ENCODE assay signal across 8 mouse cellular contexts in the genomic region with DNA sequence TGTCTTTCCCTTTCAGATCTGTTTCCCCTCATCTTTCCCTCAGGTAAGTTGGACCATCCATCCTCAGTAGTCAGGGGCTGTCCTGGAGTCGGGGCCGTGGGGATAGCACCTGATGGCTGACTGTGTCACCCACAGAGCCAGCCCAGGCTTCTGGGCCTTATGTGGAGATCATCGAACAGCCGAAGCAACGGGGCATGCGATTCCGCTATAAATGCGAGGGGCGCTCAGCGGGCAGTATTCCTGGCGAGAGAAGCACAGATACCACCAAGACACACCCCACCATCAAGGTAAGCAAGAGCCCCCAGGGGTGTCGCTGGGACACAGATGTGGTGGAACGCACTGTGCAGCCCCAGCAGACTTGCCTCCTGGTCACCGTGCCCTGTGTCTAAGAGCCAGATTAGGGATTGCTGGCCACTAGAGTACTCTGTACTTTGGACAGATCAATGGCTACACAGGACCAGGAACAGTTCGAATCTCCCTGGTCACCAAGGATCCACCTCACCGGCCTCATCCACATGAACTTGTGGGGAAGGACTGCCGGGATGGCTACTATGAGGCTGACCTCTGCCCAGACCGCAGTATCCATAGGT. TPM values are rescaled to one million over a fixed set of nuclear protein-coding genes. Genes with fewer than 3 reads are reported as not detected.
DNase-seq lines count a peak whose midpoint lies in the region; ATAC-seq and TF ChIP-seq lines count a peak whose summit lies in the region.

No protein-coding gene starts in this region.

- peaks cover 41% of the 10 kb centered on the region for H3K4me1 ChIP-seq in heart, embryonic 15.5 days (replicated peaks)
- no peaks in the 10 kb centered on the region; the same call in none of the 2 replicates for H3K4me1 ChIP-seq in bone marrow, adult 2 months (ENCODE audit: control insufficient read depth, insufficient read depth, low read length)
- peaks cover 21% of the 10 kb centered on the region for H3K4me1 ChIP-seq in hindbrain, embryonic 12.5 days
- H3K4me1 ChIP-seq in midbrain, embryonic 12.5 days, result peaks cover 16% of the 10 kb centered on the region

- no peak for DNase-seq in heart, adult 9 months (ENCODE audit: low spot score in 2 of 2)
- DNase-seq in thymus, postnatal 4 days, result no peak
- no peak for DNase-seq in layer of hippocampus, postnatal 14 days (ENCODE audit: low spot score in 2 of 2)
- no peak for DNase-seq in urinary bladder, postnatal 4 days (ENCODE audit: low spot score in 2 of 2)

- no peak for ATAC-seq in heart, embryonic 15.5 days (replicated peaks; ENCODE audit: insufficient number of reproducible peaks, insufficient read depth, low FRiP score, low read depth)
- ATAC-seq in hindbrain, embryonic 12.5 days (ENCODE audit: low FRiP score), result no peak
- no peak for ATAC-seq in midbrain, embryonic 12.5 days (ENCODE audit: low FRiP score, low read depth)

- H3K4me3 ChIP-seq in heart, embryonic 15.5 days, result peak overlapping the region; percentile 80
- peak overlapping the region; percentile 89 for H3K4me3 ChIP-seq in bone marrow, adult 2 months (replicated peaks; ENCODE audit: control insufficient read depth, low read depth, low read length)
- peak overlapping the region; percentile 77 for H3K4me3 ChIP-seq in hindbrain, embryonic 12.5 days
- peak overlapping the region; percentile 84 for H3K4me3 ChIP-seq in midbrain, embryonic 12.5 days

- no peaks in the 10 kb centered on the region for H3K9me3 ChIP-seq in heart, embryonic 15.5 days (replicated peaks)
- no peaks in the 10 kb centered on the region for H3K9me3 ChIP-seq in hindbrain, embryonic 12.5 days (replicated peaks)
- H3K9me3 ChIP-seq in midbrain, embryonic 12.5 days, result no peaks in the 10 kb centered on the region

- no peak overlapping the region for H3K27ac ChIP-seq in heart, embryonic 15.5 days
- H3K27ac ChIP-seq in bone marrow, adult 2 months (ENCODE audit: control insufficient read depth, insufficient read depth, low read depth, low read length, poor library complexity), result no peak overlapping the region
- H3K27ac ChIP-seq in hindbrain, embryonic 12.5 days, result peak overlapping the region; percentile 87; the same call in 1 of the 2 replicates
- H3K27ac ChIP-seq in midbrain, embryonic 12.5 days (replicated peaks), result peak overlapping the region; percentile 79

- WGBS in heart, embryonic 15.5 days, result 89% methylated on average over 18 of the region's 18 CpGs
- WGBS in bone marrow, adult 2 months, result 91% methylated on average over 18 of the region's 18 CpGs
- WGBS in hindbrain, embryonic 12.5 days, result 92% methylated on average over 18 of the region's 18 CpGs
- WGBS in midbrain, embryonic 12.5 days, result 92% methylated on average over 18 of the region's 18 CpGs

- no peaks in the 10 kb centered on the region for H3K27me3 ChIP-seq in heart, embryonic 15.5 days
- no peaks in the 10 kb centered on the region for H3K27me3 ChIP-seq in hindbrain, embryonic 12.5 days
- no peaks in the 10 kb centered on the region for H3K27me3 ChIP-seq in midbrain, embryonic 12.5 days

- TF ChIP-seq CTCF in bone marrow, adult 2 months (IDR thresholded peaks at IDR 0.05; ENCODE audit: control insufficient read depth, insufficient read depth, low read length), result no peak

- TF ChIP-seq POLR2A in bone marrow, adult 2 months (IDR thresholded peaks at IDR 0.05; ENCODE audit: borderline replicate concordance, control insufficient read depth, low read depth, low read length), result no peak

- H3K9ac ChIP-seq in heart, embryonic 15.5 days, result peak overlapping the region; percentile 89
- H3K9ac ChIP-seq in hindbrain, embryonic 12.5 days, result peak overlapping the region; percentile 82
- peak overlapping the region; percentile 84; the same call in 1 of the 2 replicates for H3K9ac ChIP-seq in midbrain, embryonic 12.5 days (replicated peaks)

- H3K4me2 ChIP-seq in heart, embryonic 15.5 days, result peak overlapping the region; percentile 84
- peak overlapping the region; percentile 84 for H3K4me2 ChIP-seq in hindbrain, embryonic 12.5 days (replicated peaks)
- H3K4me2 ChIP-seq in midbrain, embryonic 12.5 days (replicated peaks), result peak overlapping the region; percentile 72

- H3K36me3 ChIP-seq in heart, embryonic 15.5 days, result peaks cover 40% of the 10 kb centered on the region
- peaks cover 48% of the 10 kb centered on the region for H3K36me3 ChIP-seq in hindbrain, embryonic 12.5 days
- H3K36me3 ChIP-seq in midbrain, embryonic 12.5 days, result peaks cover 47% of the 10 kb centered on the region

RNA-seq across cellular contexts. Expression of a gene that starts 1.2 kb away (rescaled TPM):
- polyA plus RNA-seq in heart, embryonic 15.5 days (2015; fragmentation: Nextera tagmentation; extraction: Ambion mirVana), result 33.2 and 46.7 TPM in 2 replicates
- 17.3 and 36.3 TPM in 2 replicates for polyA plus RNA-seq in bone marrow, adult 2 months (2011; ENCODE audit: insufficient read depth, insufficient read length, low replicate concordance, missing spikeins)
- 38.4 and 41.5 TPM in 2 replicates for polyA plus RNA-seq in hindbrain, embryonic 12.5 days (2016; fragmentation: Nextera tagmentation; extraction: Ambion mirVana)
- 34.2 and 37.6 TPM in 2 replicates for polyA plus RNA-seq in midbrain, embryonic 12.5 days (2016; fragmentation: Nextera tagmentation; extraction: Ambion mirVana)
- total RNA-seq in layer of hippocampus, postnatal 14 days (2021), result 10 to 100 TPM; 21.0 to 26.7 TPM

RNA-seq across cellular contexts. Expression of a gene that starts 25.0 kb away (rescaled TPM):
- 20.6 and 33.5 TPM in 2 replicates for polyA plus RNA-seq in heart, embryonic 15.5 days (2015; fragmentation: Nextera tagmentation; extraction: Ambion mirVana)
- 72.2 and 101 TPM in 2 replicates for polyA plus RNA-seq in bone marrow, adult 2 months (2011; ENCODE audit: insufficient read depth, insufficient read length, low replicate concordance, missing spikeins)
- 22.4 and 25.4 TPM in 2 replicates for polyA plus RNA-seq in hindbrain, embryonic 12.5 days (2016; fragmentation: Nextera tagmentation; extraction: Ambion mirVana)
- 18.8 and 20.6 TPM in 2 replicates for polyA plus RNA-seq in midbrain, embryonic 12.5 days (2016; fragmentation: Nextera tagmentation; extraction: Ambion mirVana)
- total RNA-seq in layer of hippocampus, postnatal 14 days (2021), result 10 to 100 TPM; 22.8 to 26.1 TPM

RNA-seq across cellular contexts. Expression of a gene that starts 28.5 kb away (rescaled TPM):
- polyA plus RNA-seq in heart, embryonic 15.5 days (2015; fragmentation: Nextera tagmentation; extraction: Ambion mirVana), result 29.6 and 35.3 TPM in 2 replicates
- polyA plus RNA-seq in bone marrow, adult 2 months (2011; ENCODE audit: insufficient read depth, insufficient read length, low replicate concordance, missing spikeins), result 41.5 and 87.3 TPM in 2 replicates
- 73.2 and 76.5 TPM in 2 replicates for polyA plus RNA-seq in hindbrain, embryonic 12.5 days (2016; fragmentation: Nextera tagmentation; extraction: Ambion mirVana)
- 80.4 and 81.6 TPM in 2 replicates for polyA plus RNA-seq in midbrain, embryonic 12.5 days (2016; fragmentation: Nextera tagmentation; extraction: Ambion mirVana)
- 10 to 100 TPM; 83.3 to 83.5 TPM for total RNA-seq in layer of hippocampus, postnatal 14 days (2021)

RNA-seq across cellular contexts. Expression of a gene that starts 36.8 kb away (rescaled TPM):
- 89.7 and 96.1 TPM in 2 replicates for polyA plus RNA-seq in heart, embryonic 15.5 days (2015; fragmentation: Nextera tagmentation; extraction: Ambion mirVana)
- 68.6 and 132 TPM in 2 replicates for polyA plus RNA-seq in bone marrow, adult 2 months (2011; ENCODE audit: insufficient read depth, insufficient read length, low replicate concordance, missing spikeins)
- 114 and 126 TPM in 2 replicates for polyA plus RNA-seq in hindbrain, embryonic 12.5 days (2016; fragmentation: Nextera tagmentation; extraction: Ambion mirVana)
- 137 and 165 TPM in 2 replicates for polyA plus RNA-seq in midbrain, embryonic 12.5 days (2016; fragmentation: Nextera tagmentation; extraction: Ambion mirVana)
- total RNA-seq in layer of hippocampus, postnatal 14 days (2021), result 10 to 100 TPM; 84.4 to 90.5 TPM

RNA-seq across cellular contexts. Expression of a gene that starts 50.0 kb away (rescaled TPM):
- polyA plus RNA-seq in heart, embryonic 15.5 days (2015; fragmentation: Nextera tagmentation; extraction: Ambion mirVana), result 23.7 and 29.6 TPM in 2 replicates
- polyA plus RNA-seq in bone marrow, adult 2 months (2011; ENCODE audit: insufficient read depth, insufficient read length, low replicate concordance, missing spikeins), result 26.8 and 60.5 TPM in 2 replicates
- polyA plus RNA-seq in hindbrain, embryonic 12.5 days (2016; fragmentation: Nextera tagmentation; extraction: Ambion mirVana), result 21.5 and 23.3 TPM in 2 replicates
- polyA plus RNA-seq in midbrain, embryonic 12.5 days (2016; fragmentation: Nextera tagmentation; extraction: Ambion mirVana), result 25.4 and 26.2 TPM in 2 replicates
- total RNA-seq in layer of hippocampus, postnatal 14 days (2021), result 10 to 100 TPM; 16.1 to 17.0 TPM

Comparison
In these comparisons a context has a peak if more than half of its experiments do, and no peak if none do; other contexts are left out.
1. H3K27ac ChIP-seq: peak in hindbrain, embryonic 12.5 days (single experiment) and midbrain, embryonic 12.5 days (single experiment); none in heart, embryonic 15.5 days (single experiment) and bone marrow, adult 2 months (single experiment).
2. Peak in every context shown above with its lines, with median percentiles within 50 percentile points of each other: H3K4me2 ChIP-seq, H3K4me3 ChIP-seq and H3K9ac ChIP-seq.